Mouse (Mus musculus) ovary, adult 18-20 months (tissue): ENCODE data around the gene Morn5.

Experiments
- DNase-seq: peaks from one replicate; pipeline ENCODE4 v3.0.0; 2022; ENCODE audit warnings: low spot score, mixed read lengths

Morn5 gene

DNA sequence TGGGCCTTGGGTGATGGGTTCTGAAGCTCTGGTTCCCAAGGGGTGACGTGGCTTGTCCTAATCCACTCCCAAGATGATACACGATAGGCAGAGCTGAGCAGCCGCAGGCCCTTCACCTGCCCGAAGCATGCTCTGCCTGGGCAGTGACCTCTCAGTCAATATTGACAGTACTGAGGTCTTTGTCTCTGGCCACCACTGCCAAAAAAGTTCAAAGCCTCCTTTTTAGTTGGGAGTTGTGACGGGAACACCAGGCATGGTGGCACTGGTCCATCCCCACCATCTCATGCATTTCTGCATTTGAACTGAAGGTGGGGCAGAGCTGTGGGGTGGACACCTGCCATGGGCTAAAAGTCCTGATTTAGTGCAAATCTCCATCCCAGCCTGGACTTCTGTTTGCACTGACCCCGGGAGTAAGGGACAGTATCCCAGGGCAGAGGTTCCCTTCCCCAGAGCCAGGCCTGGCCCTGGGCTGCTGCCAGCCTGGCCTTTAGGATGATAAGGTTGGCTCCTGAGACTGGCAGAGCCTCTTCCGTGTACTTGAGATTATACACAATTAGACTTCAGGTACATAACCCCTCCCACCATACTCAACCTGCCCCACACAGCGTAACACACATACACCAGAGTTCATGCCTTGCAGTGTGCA lies 22.5 kb downstream of the Morn5 start:
- DNase-seq: no peak

DNA sequence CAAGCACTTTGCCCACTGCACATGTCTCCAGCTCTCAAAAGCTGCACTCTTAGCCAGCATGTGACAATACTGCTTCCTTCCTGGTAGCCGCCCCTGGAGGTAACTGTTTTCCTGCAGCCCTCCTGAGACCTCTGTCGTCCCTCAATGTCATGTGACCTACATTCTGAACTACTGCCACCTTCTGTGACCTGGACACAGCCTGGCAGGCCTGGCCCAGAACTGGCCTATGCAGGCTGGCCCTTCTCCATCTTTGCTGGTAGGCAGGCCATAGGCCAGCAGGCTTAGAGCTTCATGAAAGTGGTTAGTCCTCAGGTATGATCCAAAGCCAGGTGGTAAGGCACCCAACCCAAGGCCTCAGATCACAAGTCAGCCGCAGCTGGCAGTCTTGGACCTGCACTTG lies 24.5 kb downstream of the Morn5 start:
- no peak for DNase-seq

DNA sequence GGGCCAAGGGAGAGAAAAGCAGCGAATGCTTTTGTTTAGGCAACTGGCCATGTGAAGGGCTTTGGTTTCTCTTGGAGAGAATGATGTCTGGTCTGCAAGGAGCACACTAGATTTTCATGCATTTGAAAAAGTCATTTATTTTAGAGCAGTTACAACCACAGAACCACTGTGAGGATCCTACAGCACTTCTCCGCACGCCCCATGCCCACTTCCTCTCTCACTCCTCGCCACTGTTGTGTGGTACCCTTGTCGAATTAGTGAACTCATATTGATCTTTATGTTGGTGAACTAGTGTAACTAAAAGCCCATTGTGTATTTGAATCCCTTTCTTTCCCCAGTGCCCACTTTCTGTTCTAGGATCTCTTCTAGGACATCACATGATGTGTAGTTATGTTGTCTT lies 26.0 kb downstream of the Morn5 start:
- no peak for DNase-seq

DNA sequence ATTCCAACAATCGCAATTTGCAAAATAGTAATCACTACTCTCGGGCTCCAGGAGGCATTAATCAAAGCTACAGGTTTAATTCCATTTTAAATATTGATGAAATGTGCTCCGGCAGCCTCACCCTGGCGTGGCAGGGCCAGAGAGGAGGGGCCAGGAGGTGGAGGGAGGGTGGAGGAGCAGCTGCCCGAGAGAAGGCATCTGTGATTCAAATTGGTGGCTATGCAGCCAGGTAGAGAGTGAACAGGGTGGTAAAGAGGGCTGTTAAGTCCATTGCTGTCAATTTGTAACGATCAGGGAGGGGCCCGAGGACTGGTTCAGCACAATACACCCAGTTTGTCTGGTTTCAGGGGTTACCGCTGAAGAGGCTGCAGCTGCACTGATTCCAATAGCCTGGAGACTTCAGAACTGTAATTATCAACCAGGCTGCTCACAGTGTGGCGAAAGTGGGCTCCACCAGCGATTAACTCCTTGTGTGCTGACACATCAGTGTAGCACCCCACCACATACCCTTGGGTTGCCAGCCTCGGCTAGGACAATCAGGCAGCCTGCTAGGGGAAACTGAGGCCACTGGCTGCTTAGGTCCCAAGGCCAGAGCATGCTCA lies 28.0 kb downstream of the Morn5 start:
- no peak for DNase-seq

- no peak for DNase-seq
Measured at GRCm38 (mm10) chr2:36081446-36081845, 32.2 kb downstream of the Morn5 start.

DNA sequence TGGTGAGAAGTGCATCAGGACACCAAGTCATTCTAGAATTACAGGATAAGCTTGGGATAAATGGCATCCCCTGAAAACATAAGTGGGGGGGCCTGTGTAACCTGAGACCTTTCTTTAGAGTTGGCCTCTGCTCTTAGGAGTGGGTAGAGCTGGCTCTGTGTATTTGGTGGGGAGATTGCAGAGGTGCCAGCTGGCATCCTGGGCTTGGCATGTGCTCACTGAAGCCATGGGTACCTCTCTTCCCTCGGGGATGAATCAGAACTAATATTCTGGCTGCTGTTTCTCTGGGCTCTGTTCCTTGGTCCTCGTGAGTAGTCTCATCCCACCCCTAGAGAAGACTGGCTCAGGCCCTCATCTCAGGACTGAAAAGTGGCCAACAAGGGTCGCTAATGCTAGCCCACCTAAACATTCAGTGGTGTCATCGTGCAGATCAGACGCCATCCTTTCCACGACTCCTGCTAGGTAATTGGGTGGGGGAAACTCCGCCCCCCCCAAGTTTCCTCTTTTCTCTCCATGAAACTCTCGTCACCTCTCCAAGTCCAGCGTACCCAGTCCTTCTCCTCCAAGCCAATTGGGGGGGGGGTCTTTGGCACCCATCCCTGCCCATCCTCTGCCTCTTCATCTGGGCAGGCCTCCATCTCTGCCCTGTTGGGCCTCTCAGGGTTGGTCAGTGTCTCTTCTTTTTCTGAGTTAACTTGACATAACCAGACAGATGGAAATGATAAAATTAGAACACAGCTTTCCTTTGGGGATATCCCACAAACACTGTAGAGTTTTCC lies 33.7 kb downstream of the Morn5 start:
- no peak for DNase-seq

DNA sequence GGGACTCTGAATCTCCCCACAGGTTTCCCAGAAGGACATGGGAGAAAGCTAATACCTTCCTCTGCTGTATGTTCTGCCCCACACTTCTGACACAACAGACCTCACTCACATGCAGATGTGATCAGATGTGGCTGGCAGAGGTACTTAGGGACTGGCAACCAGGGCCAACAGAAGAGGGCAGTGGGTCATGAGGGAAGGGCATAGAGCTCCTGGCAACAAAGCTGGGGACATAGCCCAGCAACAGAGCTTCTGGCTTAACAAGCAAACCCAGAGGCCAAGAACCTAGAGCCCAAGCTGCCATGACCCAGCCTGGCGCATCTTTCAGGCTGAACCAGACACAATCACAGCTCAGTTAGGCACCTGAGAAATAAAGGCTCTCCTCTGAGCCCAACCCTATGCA lies 35.8 kb downstream of the Morn5 start:
- DNase-seq: no peak

GRCm38 (mm10) chr2:36089190-36089589 lies 39.9 kb downstream of the Morn5 start:
- no peak for DNase-seq

- DNase-seq: peak; percentile 40
Measured at GRCm38 (mm10) chr2:36090853-36091741, 41.8 kb downstream of the Morn5 start.

DNA sequence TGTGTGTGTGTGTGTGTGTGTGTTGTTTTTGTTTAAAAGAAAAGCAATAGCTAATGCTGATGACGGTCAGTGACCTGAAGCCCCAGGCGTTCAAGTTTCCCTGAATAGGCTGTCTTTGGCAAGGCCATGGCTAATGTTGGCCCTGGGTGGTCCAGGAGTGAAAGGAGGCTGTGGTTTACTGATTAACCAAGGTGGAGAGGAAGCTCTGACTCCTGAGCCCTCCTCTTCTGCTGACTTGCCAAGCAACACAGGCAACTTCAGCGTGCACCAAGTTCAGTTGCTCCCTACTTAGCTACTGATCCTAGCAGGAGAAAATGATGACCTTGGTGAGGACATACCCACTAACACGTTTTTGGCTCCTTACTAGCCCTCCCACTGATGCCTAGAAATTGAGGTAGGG lies 43.5 kb downstream of the Morn5 start:
- DNase-seq: no peak

DNA sequence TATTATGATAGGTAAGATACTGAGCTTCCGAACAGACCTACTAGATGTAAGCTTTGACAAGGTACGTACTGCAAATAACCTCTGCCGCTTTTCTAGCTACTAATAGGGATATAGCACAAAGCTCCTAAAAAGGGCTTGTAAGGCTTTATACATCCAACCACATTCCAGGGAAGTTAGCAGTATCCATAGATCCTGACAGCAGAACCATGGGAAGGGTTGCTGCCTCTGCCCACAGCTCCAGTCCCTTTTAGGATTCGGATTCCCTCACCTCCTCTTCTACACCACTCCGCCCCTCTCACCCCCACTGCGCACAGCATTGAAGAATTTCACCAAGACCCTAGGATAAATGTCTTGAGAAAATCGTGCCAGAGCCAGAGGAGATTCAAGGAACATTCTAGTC lies 44.0 kb downstream of the Morn5 start:
- DNase-seq: no peak

GRCm38 (mm10) chr2:36093914-36094475 lies 44.7 kb downstream of the Morn5 start:
- no peak for DNase-seq

DNA sequence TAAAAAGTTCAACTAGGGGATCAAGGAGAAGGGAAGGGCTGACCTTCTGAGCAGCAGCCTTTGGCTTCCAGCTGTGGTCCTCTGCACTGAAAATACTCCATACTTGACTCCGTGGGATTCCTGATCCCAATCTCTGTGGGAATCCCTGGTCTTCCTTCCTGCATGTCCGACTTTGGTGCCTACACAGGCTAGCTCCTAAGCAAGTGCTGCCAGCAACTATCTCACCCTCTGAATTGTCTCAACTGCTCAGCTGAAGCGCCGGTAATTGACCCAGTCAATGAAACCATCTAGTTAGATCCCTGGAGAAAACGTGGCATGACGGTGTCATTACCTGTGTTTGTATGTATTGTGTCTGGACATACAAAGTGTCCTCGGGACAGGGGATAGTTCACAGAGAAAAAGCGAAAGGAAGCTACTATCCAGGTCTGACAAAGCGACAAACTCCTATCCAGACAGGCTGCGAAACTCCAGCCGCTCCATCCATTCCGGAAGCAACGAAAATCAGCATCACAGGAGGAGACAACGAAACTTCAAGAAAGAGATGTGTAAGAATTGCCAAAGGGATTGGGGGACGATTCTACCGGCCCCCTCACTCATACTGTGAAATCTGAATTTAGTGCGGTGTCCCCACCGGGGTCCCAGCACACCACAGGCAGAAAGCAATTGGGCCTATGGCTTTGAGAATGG lies 48.0 kb downstream of the Morn5 start:
- no peak for DNase-seq

- no peak for DNase-seq
Measured at GRCm38 (mm10) chr2:36098021-36098420, 48.8 kb downstream of the Morn5 start.

- no peak for DNase-seq
Measured at GRCm38 (mm10) chr2:36099739-36100138, 50.5 kb downstream of the Morn5 start.

DNA sequence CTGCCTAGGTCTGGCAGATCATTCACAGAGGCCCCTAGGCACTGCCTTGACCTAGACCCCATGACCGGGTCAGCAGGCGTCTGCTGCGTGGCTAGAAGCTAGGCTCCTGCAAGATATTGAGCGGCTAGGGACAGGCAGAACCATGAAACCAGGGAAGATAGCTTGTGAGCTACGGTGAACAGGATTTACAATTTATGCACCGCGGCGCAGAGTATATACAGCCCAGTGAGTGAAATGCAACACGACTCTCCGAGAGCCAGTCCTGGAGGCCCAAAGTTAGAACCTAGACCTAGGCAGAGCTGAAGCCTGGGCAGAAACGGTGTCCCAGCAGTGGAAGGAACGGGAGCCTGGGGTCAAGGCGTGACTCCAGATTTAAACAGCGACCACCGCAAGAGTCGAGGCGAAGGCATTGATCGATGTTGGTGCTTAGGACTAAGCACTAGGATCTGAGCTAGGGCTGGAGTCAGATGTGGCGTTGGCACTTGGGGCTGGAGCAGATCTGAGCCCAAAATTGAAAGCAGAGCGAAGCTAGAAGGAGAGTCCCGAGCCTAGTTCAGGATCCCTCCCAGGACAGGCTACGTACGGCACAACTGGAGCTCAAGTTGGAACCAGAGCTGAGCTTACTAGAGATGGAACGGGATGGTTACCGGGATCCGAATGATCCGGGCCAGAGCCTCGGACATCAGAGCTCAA lies 52.8 kb downstream of the Morn5 start:
- no peak for DNase-seq

DNA sequence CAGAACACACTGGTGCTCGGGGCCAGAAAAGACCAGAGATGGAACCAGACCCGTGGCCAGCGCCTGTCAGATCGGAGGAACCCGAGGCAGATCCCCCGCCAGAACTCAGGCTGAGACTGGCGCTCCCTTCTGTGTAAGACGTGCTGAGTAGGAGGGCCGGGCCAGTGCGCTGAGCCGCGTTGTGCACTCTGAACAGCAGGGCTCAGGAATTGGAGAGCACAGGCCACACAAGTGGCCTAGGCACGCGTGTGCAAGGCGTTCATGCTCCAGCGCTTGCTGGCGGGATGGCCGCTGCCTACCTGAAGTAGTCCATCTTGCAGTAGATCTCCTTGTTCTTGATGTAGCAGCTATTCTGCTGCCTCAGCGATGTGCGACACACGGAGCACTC lies 53.3 kb downstream of the Morn5 start:
- no peak for DNase-seq

- DNase-seq: no peak
Measured at GRCm38 (mm10) chr2:36103069-36103554, 53.9 kb downstream of the Morn5 start.

DNA sequence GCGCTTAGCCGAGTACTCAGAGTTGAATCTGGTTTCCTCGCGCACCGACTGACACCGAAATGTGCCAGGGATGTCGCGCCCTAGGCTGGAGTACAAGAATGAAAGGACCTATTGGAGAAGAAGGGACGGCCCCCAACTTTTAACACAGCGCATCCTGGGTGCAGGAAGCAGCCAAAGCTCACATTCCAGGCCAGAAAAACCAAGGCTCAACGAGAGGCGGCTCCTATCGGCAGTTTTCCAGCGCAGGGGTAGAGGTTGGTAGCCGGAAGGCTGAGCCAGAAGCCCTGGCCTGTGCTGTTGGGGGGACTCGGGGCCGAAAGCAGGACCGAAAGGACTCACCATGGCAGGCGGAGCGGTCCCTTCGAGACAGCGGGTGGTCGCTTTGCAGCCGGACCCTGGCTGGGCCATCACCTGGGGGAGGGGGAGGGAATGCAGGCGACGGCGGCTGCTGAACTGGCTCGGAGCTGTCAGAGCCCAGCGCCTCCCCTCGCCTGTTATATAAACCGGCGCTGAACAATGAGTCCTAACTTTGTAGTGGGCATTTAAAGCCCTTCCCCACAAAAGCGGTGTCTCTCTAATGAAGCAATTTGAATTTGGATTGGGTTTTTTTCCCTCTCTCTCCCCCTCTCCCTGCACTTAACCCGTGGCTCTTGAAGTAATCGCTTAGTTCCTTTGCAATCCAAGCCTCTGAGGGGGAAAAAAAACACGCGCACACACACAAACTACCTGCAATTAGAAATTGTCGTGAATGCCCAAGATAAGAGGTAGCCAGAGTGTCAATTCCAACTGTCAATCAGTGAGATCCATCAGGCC lies 54.5 kb downstream of the Morn5 start:
- DNase-seq: no peak

DNA sequence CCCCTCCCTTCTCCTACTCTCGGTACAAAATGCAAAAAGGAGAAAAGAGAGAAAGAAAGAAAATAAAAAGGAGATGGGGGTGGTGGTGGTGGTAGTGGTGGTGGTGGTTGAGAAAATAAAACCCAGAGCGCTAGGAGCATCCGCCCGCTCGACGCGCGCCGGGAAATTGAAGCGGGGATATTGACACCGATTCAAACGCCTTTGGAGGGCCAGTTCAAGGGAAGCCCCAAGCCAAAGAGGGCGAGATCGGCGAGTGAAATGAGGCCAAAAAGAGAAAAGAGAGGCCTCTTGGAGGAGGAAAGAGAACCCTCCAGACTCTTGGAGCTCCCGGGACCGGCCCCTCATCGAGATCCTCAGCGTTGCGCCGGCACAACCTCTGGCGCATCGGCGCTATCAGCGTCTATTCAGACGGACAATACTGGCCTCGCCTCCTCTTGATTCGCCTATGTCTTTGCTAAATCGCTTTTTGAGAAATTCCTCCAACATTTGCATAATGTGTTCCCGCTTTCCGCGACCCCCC lies 55.2 kb downstream of the Morn5 start:
- no peak for DNase-seq
